Mouse (Mus musculus) lung, adult 2 months (tissue): ENCODE results near the gene Por. TPM values are rescaled to one million over a fixed set of nuclear protein-coding genes. Genes with fewer than 3 reads are reported as not detected.
A peak's percentile ranks its signal among the peaks of the same experiment; 100 is the strongest.

ENCODE experiments used
- DNase-seq: peaks from one replicate; pipeline ENCODE4 v3.0.0; 2022
- H3K4me1 ChIP-seq: fragments of 200-500 bp; 2 replicates; pipeline ENCODE4 v1.6.1; 2011; ENCODE audit warnings: low read length; ENCODE audit not compliant: control insufficient read depth, insufficient read depth
- H3K4me3 ChIP-seq: fragments of 200-500 bp; replicated peaks from 2 replicates; pipeline ENCODE3; 2011; ENCODE audit warnings: low read depth, mild to moderate bottlenecking, control low read depth, low read length; ENCODE audit errors: extremely low read depth
- CTCF ChIP-seq: fragments of 200-500 bp; IDR thresholded peaks from 2 replicates; pipeline ENCODE4 v1.5.1; 2011; ENCODE audit warnings: mild to moderate bottlenecking, low read length, control low read depth; ENCODE audit not compliant: insufficient read depth
- POLR2A ChIP-seq: fragments of 200-500 bp; IDR thresholded peaks from 2 replicates; pipeline ENCODE4 v1.6.1; 2011; ENCODE audit warnings: low read depth, mild to moderate bottlenecking, control low read depth, low read length, borderline replicate concordance; ENCODE audit errors: extremely low read depth
- WGBS: fragments of 180-500 bp; shearing (Covaris S2); methylation state at CpG from one replicate; pipeline ENCODE4 v1.1.7; 2018; 5-methylcytosine and 5-hydroxymethylcytosine counted together
- polyA plus RNA-seq: library from polyadenylated mRNA; depleted of rRNA; stranded (reverse); fragments of >200 nt; gene quantifications from 2 replicates; pipeline ENCODE4 v1.2.3, GENCODE M21; 2012

The Por gene
- polyA plus RNA-seq, 1 experiment: 487 TPM

DNA sequence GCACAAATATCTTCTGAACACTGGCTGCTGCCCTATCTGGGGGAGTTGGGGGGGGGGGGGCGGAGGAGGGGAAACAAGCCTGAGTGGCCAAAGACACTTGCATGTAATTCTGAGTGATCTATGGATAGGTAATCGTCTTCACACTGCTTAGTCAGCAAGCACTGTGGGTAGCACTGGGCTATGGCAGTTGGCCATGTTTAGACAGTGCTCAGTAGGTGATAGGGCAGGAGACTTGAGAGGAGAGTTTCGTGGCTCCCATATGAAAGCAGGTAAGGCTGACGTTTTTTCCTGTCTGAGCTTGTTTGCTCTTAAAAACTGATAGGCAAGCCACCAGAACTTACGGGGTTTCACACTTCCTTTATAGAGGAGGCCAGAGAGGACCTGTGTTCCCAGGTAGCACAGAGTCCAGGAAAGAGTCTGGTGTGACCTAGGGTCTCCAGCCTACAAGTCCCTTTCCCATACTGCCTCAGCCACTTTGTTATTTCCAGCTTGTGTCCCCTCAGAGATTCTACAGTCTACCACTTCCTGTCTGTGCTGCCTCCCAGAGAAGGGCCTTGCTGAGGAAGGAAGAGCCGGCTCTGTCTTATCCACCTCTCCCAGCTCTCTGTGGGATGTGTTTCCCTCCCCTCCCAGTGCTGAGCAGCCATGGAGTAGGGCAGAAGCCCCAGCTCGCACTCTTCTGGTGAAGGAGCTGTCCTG is 29.9 kb upstream of the Por start:
- DNase-seq: no peak
- no peak overlapping the region for H3K4me3 ChIP-seq
- peaks cover 4% of the 10 kb centered on the region for H3K4me1 ChIP-seq
- 55% methylated on average over 7 of the region's 7 CpGs for WGBS
- no peak for TF ChIP-seq POLR2A

DNA sequence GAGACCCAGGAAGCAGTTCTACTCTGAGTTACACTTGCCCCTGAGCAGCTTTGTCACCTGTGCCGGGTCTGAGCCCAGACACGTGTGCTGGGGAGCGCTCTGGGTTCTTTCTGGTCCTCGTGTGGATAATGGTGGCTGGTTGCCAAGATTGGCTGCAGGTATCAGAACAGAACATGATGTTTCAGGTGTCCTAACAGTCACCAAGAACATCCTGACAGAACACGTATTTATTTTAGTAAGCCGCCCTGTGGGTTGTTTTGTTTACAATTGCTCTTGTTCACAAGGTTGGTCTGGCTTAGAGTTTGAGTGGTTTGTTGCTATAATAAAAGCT is 29.4 kb upstream of the Por start:
- TF ChIP-seq CTCF (no peak), POLR2A (no peak)
- no peak for DNase-seq
- Histone ChIP-seq H3K4me3 (no peak overlapping the region), H3K4me1 (peaks cover 6% of the 10 kb centered on the region)
- 54% methylated on average over 6 of the region's 6 CpGs for WGBS

- Histone ChIP-seq H3K4me3 (no peak overlapping the region), H3K4me1 (peaks cover 8% of the 10 kb centered on the region)
- TF ChIP-seq CTCF: no peak
- TF ChIP-seq POLR2A: no peak
- 80% methylated on average over 1 of the region's 1 CpGs for WGBS
- DNase-seq: no peak
Observed at GRCm38 (mm10) chr5:135641028-135641427, 28.8 kb upstream of the Por start.

GRCm38 (mm10) chr5:135642686-135643551 is 26.9 kb upstream of the Por start:
- no peak for DNase-seq
- TF ChIP-seq POLR2A: no peak
- no peak for TF ChIP-seq CTCF
- 80% methylated on average over 10 of the region's 10 CpGs for WGBS
- H3K4me1 ChIP-seq: peaks cover 8% of the 10 kb centered on the region
- no peak overlapping the region for H3K4me3 ChIP-seq

GRCm38 (mm10) chr5:135643552-135643842 is 26.3 kb upstream of the Por start:
- no peak overlapping the region for H3K4me3 ChIP-seq
- no peak for DNase-seq
- no peak for TF ChIP-seq CTCF
- WGBS: 97% methylated on average over 1 of the region's 1 CpGs
- H3K4me1 ChIP-seq: peaks cover 8% of the 10 kb centered on the region

GRCm38 (mm10) chr5:135643869-135644268 is 26.0 kb upstream of the Por start:
- TF ChIP-seq CTCF: no peak
- no peak for TF ChIP-seq POLR2A
- H3K4me3 ChIP-seq: no peak overlapping the region
- peaks cover 11% of the 10 kb centered on the region for H3K4me1 ChIP-seq
- WGBS: 91% methylated on average over 8 of the region's 8 CpGs
- DNase-seq: no peak

DNA sequence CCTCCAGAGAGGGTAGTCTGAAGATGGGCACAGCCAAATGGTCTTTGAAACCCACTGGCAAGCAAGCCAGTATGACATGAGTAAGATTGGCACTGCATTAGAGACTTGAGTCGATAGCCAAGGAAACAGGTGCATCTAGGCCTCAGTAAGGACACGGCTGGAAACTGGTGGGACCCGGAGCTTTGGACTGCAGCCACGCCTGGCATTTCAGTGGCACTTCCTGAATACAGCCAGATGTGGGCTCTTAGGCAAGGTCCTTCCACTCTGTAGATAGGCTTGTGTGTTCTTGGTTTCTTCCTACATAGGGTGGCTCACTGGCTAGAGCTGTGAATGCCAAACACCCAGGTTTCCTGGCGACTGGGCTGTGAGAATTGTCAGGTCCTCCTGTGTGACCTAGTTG is 24.5 kb upstream of the Por start:
- DNase-seq: no peak
- TF ChIP-seq CTCF: no peak
- no peak for TF ChIP-seq POLR2A
- WGBS: 59% methylated on average over 5 of the region's 5 CpGs
- no peak overlapping the region for H3K4me3 ChIP-seq
- peaks cover 9% of the 10 kb centered on the region; the same call in 1 of the 2 replicates for H3K4me1 ChIP-seq

DNA sequence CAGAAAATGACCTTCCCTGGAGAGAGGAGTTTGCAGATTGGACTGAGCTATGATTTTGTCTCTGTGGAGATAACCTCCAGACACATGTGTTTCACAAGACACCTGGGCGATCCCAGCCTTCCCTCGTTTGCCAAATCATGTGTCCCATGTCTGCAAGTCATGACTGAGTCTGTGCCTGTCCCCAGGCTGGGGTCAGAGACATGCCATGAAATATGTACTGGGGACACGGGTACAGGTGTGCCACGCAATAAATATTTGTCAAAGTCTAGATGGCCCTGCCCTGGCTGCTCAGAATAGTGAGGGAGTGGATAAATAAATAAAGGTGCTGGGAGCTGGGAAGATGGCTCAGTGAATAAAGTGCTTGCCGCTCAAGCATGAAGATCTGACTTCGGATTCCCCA is 23.8 kb upstream of the Por start:
- DNase-seq: no peak
- 57% methylated on average over 6 of the region's 6 CpGs for WGBS

GRCm38 (mm10) chr5:135648461-135649308 is 21.1 kb upstream of the Por start:
- TF ChIP-seq CTCF (no peak), POLR2A (no peak)
- WGBS: 52% methylated on average over 9 of the region's 9 CpGs
- Histone ChIP-seq H3K4me1 (peaks cover 9% of the 10 kb centered on the region; the same call in 1 of the 2 replicates), H3K4me3 (no peak overlapping the region)
- DNase-seq: peak; percentile 54

More for the DNA sequence above, 23.8 kb upstream of the Por start:
- H3K4me3 ChIP-seq: no peak overlapping the region
- peaks cover 9% of the 10 kb centered on the region; the same call in 1 of the 2 replicates for H3K4me1 ChIP-seq
- TF ChIP-seq POLR2A (no peak), CTCF (no peak)

GRCm38 (mm10) chr5:135649309-135649633 is 20.6 kb upstream of the Por start:
- TF ChIP-seq CTCF (no peak), POLR2A (no peak)
- H3K4me1 ChIP-seq: peaks cover 9% of the 10 kb centered on the region; the same call in 1 of the 2 replicates
- no peak for DNase-seq
- WGBS: 67% methylated on average over 1 of the region's 1 CpGs
- no peak overlapping the region for H3K4me3 ChIP-seq
